Mouse (Mus musculus): ENCODE measurements at regions not wholly inside any gene's neighbourhood (a gene's known extent, or its start where the extent isn't known, plus 50 kb on each side); places are given as distances from the start of the nearest gene placed in this dataset.

GRCm38 (mm10) chr5:133020821-133021220 lies 477.7 kb upstream of the Auts2 start:
- TF ChIP-seq CTCF (IDR thresholded peaks at IDR 0.05; ENCODE audit: extremely low read depth, insufficient read depth, insufficient read length, insufficient replicate concordance) (no peak), POLR2A (IDR thresholded peaks at IDR 0.05; ENCODE audit: low read depth, low read length) (no peak)
